In the genomic region with DNA sequence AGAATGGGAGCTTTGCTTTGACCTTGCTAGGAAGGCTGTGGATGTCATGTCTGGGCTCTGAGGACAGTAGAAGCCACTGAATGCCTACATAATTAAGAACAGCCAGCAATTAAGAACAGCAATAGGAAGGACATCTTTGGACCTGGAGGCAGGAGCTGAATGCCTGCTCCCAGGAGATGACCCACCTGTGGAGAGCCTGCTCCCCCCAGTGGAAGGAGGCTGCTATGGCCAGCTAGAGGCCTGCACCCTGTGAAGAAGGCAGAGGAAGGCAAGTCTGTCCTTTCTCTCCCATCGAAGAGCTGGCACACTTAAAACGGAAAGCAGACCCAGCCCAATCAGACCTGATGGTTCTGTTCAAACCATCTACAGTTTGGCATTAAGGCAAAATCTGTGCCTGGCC, we compare ENCODE assay signal across 9 mouse cellular contexts.
DNase-seq lines count a peak whose midpoint lies in the region; ATAC-seq and TF ChIP-seq lines count a peak whose summit lies in the region.
"Had no signal": no experiment of that assay in that cellular context is flagged by ENCODE, and none has a peak within 500 bp of the region (broad histone marks: within the 10 kb centered on the region; RNA-seq: fewer than 3 reads in every experiment).

No protein-coding gene starts in this region.

- H3K9me3 ChIP-seq in liver, embryonic 12.5 days (replicated peaks): no peaks in the 10 kb centered on the region
- H3K9me3 ChIP-seq in midbrain, embryonic 13.5 days: 0 out of 2 replicates have a peak, but pooled peaks cover 4% of the 10 kb centered on the region
- H3K9me3 ChIP-seq: hindbrain, embryonic 15.5 days had no signal

- H3K27me3 ChIP-seq in liver, adult 2 months (ENCODE audit: control insufficient read depth, insufficient read depth, low read length): no peaks in the 10 kb centered on the region
- H3K27me3 ChIP-seq in liver, embryonic 12.5 days (replicated peaks): no peaks in the 10 kb centered on the region
- H3K27me3 ChIP-seq in midbrain, embryonic 13.5 days: no peaks in the 10 kb centered on the region
- H3K27me3 ChIP-seq: hindbrain, embryonic 15.5 days had no signal

- no peak overlapping the region for H3K4me3 ChIP-seq in liver, adult 2 months (ENCODE audit: insufficient read depth, low read depth, low read length)
- H3K4me3 ChIP-seq in liver, embryonic 12.5 days: no peak overlapping the region
- H3K4me3 ChIP-seq in midbrain, embryonic 13.5 days (replicated peaks): no peak overlapping the region
- H3K4me3 ChIP-seq: hindbrain, embryonic 15.5 days had no signal

- H3K9ac ChIP-seq in liver, adult 2 months (ENCODE audit: low read depth, low read length): no peak overlapping the region
- H3K9ac ChIP-seq in liver, embryonic 12.5 days: no peak overlapping the region
- no peak overlapping the region for H3K9ac ChIP-seq in midbrain, embryonic 13.5 days (replicated peaks)
- H3K9ac ChIP-seq: hindbrain, embryonic 15.5 days had no signal

- no peak overlapping the region for H3K27ac ChIP-seq in liver, adult 2 months (replicated peaks; ENCODE audit: insufficient read depth, low read depth, low read length)
- H3K27ac ChIP-seq in liver, embryonic 12.5 days: no peak overlapping the region
- H3K27ac ChIP-seq in midbrain, embryonic 13.5 days: no peak overlapping the region
- H3K27ac ChIP-seq: hindbrain, embryonic 15.5 days had no signal

- ATAC-seq in liver, embryonic 12.5 days: no peak
- ATAC-seq in midbrain, embryonic 13.5 days: peak; percentile 59

- no peak overlapping the region for H3K4me2 ChIP-seq in liver, embryonic 12.5 days
- H3K4me2 ChIP-seq in midbrain, embryonic 13.5 days (replicated peaks): no peak overlapping the region
- H3K4me2 ChIP-seq: hindbrain, embryonic 15.5 days had no signal

- peak; percentile 59 for TF ChIP-seq CTCF in liver, adult 2 months (IDR thresholded peaks at IDR 0.05; ENCODE audit: low read depth, low read length)

- 34% methylated on average over 2 of the region's 2 CpGs for WGBS in liver, adult 2 months
- WGBS in liver, embryonic 12.5 days (ENCODE audit: insufficient replicate concordance): 24% methylated on average over 2 of the region's 2 CpGs
- 48% methylated on average over 2 of the region's 2 CpGs for WGBS in midbrain, embryonic 13.5 days

- no peak for DNase-seq in liver, adult 2 months (ENCODE audit: extremely low read depth, low read depth, low spot score)
- DNase-seq in cerebellum, adult 8-10 months: peak; percentile 76
- peak; percentile 34 to 46 for DNase-seq in frontal cortex, postnatal 25 days (ENCODE audit: low spot score in 2 of 2)
- DNase-seq in layer of hippocampus, postnatal 14 days (ENCODE audit: low spot score in 2 of 2): peak; percentile 52 to 66
- DNase-seq in spleen, adult 12 weeks (ENCODE audit: low spot score): no peak
- no peak for DNase-seq in yolk sac, embryonic 10.5 days (ENCODE audit: low spot score)

- no peaks in the 10 kb centered on the region for H3K79me2 ChIP-seq in liver, adult 2 months (ENCODE audit: control insufficient read depth, insufficient read depth, low read length)

- no peaks in the 10 kb centered on the region for H3K36me3 ChIP-seq in liver, adult 2 months (ENCODE audit: control insufficient read depth, insufficient read depth, low read length)
- H3K36me3 ChIP-seq in liver, embryonic 12.5 days: no peaks in the 10 kb centered on the region
- H3K36me3 ChIP-seq in midbrain, embryonic 13.5 days: no peaks in the 10 kb centered on the region
- H3K36me3 ChIP-seq: hindbrain, embryonic 15.5 days had no signal

- H3K4me1 ChIP-seq in liver, adult 2 months (ENCODE audit: control insufficient read depth, insufficient read depth, low read length): no peaks in the 10 kb centered on the region
- H3K4me1 ChIP-seq in liver, embryonic 12.5 days: no peaks in the 10 kb centered on the region
- peaks cover 10% of the 10 kb centered on the region; the same call in 1 of the 2 replicates for H3K4me1 ChIP-seq in midbrain, embryonic 13.5 days (replicated peaks)

- no peak for TF ChIP-seq POLR2A in liver, adult 2 months (IDR thresholded peaks at IDR 0.05; ENCODE audit: extremely low read depth, insufficient read depth, low read length)

Comparison
In these comparisons a context has a peak if more than half of its experiments do, and no peak if none do; other contexts are left out.
1. DNase-seq: peak in cerebellum, adult 8-10 months (single experiment), frontal cortex, postnatal 25 days (2 of 2) and layer of hippocampus, postnatal 14 days (2 of 2); none in liver, adult 2 months (single experiment), spleen, adult 12 weeks (single experiment) and yolk sac, embryonic 10.5 days (single experiment).